Mouse (Mus musculus): ENCODE measurements at regions not wholly inside any gene's neighbourhood (a gene's known extent, or its start where the extent isn't known, plus 50 kb on each side); places are given as distances from the start of the nearest gene placed in this dataset.
A peak's percentile ranks its signal among the peaks of the same experiment; 100 is the strongest.

DNA sequence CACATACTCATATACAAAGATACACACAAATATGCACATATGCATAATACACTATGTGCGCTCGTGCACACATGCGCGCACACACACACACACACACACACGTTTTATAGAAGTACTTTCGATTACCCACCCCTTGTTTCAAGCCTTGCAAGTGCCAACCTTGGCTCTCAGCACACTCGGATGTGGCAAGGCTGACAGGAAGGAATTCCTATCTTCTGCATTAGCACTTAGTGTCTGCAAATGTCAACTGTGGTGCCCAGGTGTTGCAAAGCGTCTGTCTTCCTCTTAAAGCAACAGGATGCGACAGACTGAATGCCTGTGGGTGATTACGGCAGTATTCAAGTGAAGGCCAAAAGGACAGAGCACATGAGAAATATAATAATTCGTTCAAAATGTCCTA, 233.3 kb downstream of the Sox4 start:
- H3K9ac ChIP-seq (replicated peaks), result no peak overlapping the region
- no peaks in the 10 kb centered on the region for H3K9me3 ChIP-seq
- peaks cover 54% of the 10 kb centered on the region for H3K4me1 ChIP-seq (replicated peaks)
- no peaks in the 10 kb centered on the region for H3K36me3 ChIP-seq
- ATAC-seq (ENCODE audit: insufficient number of reproducible peaks, insufficient read depth, low FRiP score, low TSS enrichment, low read depth), result no peak
- H3K27me3 ChIP-seq, result no peaks in the 10 kb centered on the region
- no peak overlapping the region for H3K4me3 ChIP-seq (replicated peaks)
- 69% methylated on average over 11 of the region's 11 CpGs for WGBS
- H3K4me2 ChIP-seq, result no peak overlapping the region
- H3K27ac ChIP-seq, result no peak overlapping the region

DNA sequence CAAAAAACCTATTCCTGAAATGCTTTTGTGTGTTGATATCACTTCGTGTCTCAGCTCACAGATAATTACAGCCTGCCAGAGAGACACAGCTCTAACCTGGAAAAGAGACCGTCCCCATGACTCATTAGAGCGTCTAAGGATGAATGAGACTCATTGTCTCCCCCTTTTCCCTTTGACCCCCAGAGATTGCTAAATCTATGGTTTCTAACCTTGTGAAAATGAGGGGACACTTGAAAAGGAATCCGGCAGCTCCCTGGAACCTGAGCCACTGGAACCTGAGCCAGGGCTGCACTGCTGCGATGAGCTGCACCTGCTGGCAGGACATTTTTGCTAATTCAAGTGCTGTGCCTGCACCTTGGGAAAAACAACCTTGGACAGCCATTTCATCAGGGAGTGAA, 234.6 kb downstream of the Sox4 start:
- H3K4me2 ChIP-seq, result no peak overlapping the region
- no peak for ATAC-seq (ENCODE audit: insufficient number of reproducible peaks, insufficient read depth, low FRiP score, low TSS enrichment, low read depth)
- 42% methylated on average over 5 of the region's 5 CpGs for WGBS
- H3K36me3 ChIP-seq, result no peaks in the 10 kb centered on the region
- H3K27me3 ChIP-seq, result no peaks in the 10 kb centered on the region
- no peak overlapping the region for H3K4me3 ChIP-seq (replicated peaks)
- H3K9me3 ChIP-seq, result no peaks in the 10 kb centered on the region
- H3K27ac ChIP-seq, result no peak overlapping the region
- peaks cover 54% of the 10 kb centered on the region for H3K4me1 ChIP-seq (replicated peaks)
- no peak overlapping the region for H3K9ac ChIP-seq (replicated peaks)

DNA sequence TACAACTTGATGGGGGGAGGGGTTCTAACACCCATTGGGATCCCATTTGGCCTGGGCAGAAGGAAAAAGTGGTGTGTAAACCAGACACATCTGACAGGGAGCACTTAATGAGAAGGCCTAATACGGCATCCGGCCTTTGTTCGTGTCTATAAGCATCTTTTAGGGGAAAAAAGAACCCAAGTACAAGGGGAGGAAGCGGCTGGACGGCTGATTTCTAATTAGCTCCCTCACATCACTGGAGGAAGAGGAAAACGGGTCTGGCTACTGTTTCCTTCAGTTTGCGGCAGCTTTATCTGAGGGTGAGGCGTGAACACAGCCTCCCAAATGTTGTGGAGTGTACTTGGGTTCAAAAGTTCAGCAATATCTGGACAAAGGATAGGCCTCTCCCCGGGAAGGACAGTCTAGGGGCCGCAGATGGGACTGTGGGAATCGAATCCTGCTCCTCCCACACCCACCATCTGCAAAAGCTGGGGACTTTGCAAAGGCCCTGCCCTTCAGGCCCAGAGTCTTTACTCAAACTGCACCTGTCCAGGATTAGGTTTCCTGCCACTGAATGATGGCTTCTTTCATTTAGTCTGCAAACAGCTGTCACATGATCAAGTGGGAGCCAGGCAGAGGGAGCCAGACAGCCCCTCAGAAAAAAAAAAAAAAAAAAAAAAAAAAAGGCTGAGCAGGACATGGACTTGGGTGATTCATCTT, 235.2 kb downstream of the Sox4 start:
- Histone ChIP-seq H3K36me3 (no peaks in the 10 kb centered on the region), H3K4me1 (replicated peaks) (peaks cover 58% of the 10 kb centered on the region), H3K27ac (0 out of 2 replicates have a peak overlapping the region, but pooled peaks have one; percentile 31), H3K9me3 (no peaks in the 10 kb centered on the region), H3K9ac (replicated peaks) (no peak overlapping the region), H3K27me3 (no peaks in the 10 kb centered on the region), H3K4me2 (0 out of 2 replicates have a peak overlapping the region, but pooled peaks have one; percentile 7), H3K4me3 (replicated peaks) (no peak overlapping the region)
- 17% methylated on average over 11 of the region's 11 CpGs for WGBS
- ATAC-seq (ENCODE audit: insufficient number of reproducible peaks, insufficient read depth, low FRiP score, low TSS enrichment, low read depth), result peak; percentile 41; the same call in 1 of the 2 replicates

DNA sequence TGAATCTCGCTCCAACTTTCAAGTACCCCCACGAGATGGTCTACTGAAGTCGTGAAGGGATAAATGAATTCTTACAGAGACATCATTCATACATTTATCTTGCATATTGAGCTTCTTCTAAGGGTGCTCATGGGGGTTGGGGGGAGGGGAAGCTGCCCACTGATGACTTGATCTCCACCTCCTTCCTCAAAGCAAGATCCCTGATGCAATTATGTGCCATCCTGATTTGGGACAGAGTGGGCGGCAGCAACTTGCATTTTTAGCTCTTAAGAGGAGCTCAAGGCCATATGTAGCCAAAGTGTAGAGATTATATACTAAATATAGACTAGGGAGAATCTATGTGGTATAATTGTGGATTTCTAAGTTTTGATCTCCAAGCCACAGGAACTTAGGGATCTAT, 236.1 kb downstream of the Sox4 start:
- no peak overlapping the region for H3K27ac ChIP-seq
- H3K9me3 ChIP-seq, result no peaks in the 10 kb centered on the region

DNA sequence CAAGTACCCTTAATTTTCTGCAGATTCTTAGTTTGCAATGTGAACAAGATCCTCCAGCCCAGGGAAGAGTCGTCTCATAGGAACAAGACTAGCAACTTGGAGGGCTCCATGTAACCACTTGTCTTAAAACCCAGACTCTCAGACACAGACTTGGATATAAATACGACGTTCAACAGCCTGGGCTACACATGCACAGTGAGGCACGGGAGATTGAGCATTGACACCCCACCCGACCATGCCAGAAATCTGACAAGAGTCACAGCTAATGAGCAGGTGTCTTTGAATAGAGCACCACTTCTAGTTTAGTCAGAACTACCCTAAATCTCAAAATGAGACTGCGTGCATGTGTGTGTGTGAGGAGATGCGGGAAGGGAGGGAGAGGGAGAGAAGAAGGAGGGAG, 243.5 kb downstream of the Sox4 start:
- no peak overlapping the region for H3K4me2 ChIP-seq
- no peaks in the 10 kb centered on the region for H3K9me3 ChIP-seq
- ATAC-seq (ENCODE audit: insufficient number of reproducible peaks, insufficient read depth, low FRiP score, low TSS enrichment, low read depth), result no peak
- H3K27me3 ChIP-seq, result no peaks in the 10 kb centered on the region
- no peak overlapping the region for H3K27ac ChIP-seq
- H3K36me3 ChIP-seq, result peaks cover 7% of the 10 kb centered on the region; the same call in 1 of the 2 replicates
- peaks cover 15% of the 10 kb centered on the region for H3K4me1 ChIP-seq (replicated peaks)
- no peak overlapping the region for H3K9ac ChIP-seq (replicated peaks)
- 76% methylated on average over 7 of the region's 7 CpGs for WGBS
- H3K4me3 ChIP-seq (replicated peaks), result no peak overlapping the region

More for the DNA sequence above, 236.1 kb downstream of the Sox4 start:
- Histone ChIP-seq H3K4me1 (replicated peaks) (peaks cover 58% of the 10 kb centered on the region), H3K4me3 (replicated peaks) (no peak overlapping the region), H3K27me3 (no peaks in the 10 kb centered on the region), H3K36me3 (no peaks in the 10 kb centered on the region), H3K9ac (replicated peaks) (no peak overlapping the region), H3K4me2 (no peak overlapping the region)
- no peak for ATAC-seq (ENCODE audit: insufficient number of reproducible peaks, insufficient read depth, low FRiP score, low TSS enrichment, low read depth)
- WGBS, result 90% methylated on average over 4 of the region's 4 CpGs

DNA sequence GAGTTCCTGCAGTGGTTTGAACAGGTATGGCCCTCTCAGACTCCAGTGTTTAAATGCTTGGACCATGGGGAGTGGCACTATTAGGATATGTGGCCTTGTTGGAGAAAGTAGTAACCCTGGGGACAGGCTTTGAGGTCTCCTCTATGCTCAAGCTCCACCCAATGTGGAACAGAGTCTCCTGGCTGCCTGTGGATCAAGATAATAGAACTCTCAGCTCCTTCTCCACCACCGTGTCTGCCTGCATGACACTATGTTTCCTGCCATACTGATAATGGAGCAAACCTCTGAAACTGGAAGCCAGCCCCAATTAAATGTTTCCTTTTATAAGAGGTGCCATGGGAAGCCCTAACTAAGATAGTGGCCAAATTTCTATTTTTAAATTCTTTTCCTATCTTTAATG, 252.2 kb downstream of the Sox4 start:
- Histone ChIP-seq H3K4me2 (no peak overlapping the region), H3K9me3 (no peaks in the 10 kb centered on the region), H3K4me1 (replicated peaks) (peaks cover 31% of the 10 kb centered on the region), H3K4me3 (replicated peaks) (no peak overlapping the region), H3K27ac (no peak overlapping the region), H3K36me3 (peaks cover 10% of the 10 kb centered on the region; the same call in 1 of the 2 replicates), H3K9ac (replicated peaks) (no peak overlapping the region), H3K27me3 (no peaks in the 10 kb centered on the region)
- ATAC-seq (ENCODE audit: insufficient number of reproducible peaks, insufficient read depth, low FRiP score, low TSS enrichment, low read depth), result no peak
- WGBS, result 64% methylated on average over 1 of the region's 1 CpGs

DNA sequence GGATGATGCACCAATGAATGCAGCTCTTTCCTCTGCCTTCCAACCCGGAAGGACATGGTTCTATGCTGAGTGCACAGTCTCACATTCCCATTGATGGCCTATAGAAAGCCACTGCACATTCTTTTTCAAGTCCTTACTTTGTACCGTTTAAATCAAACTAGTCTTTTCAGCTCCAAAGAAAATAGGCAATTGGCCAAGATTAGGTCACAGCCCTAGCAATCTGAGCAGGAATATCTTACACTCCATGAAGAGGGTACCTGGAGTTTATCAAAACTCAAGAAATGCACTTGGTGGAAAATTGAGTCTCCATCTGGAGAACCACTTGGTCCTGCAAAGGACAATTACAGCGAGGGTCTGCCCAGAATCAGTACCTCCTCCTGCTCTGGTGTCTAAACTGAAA, 253.4 kb downstream of the Sox4 start:
- H3K4me1 ChIP-seq (replicated peaks), result peaks cover 43% of the 10 kb centered on the region

DNA sequence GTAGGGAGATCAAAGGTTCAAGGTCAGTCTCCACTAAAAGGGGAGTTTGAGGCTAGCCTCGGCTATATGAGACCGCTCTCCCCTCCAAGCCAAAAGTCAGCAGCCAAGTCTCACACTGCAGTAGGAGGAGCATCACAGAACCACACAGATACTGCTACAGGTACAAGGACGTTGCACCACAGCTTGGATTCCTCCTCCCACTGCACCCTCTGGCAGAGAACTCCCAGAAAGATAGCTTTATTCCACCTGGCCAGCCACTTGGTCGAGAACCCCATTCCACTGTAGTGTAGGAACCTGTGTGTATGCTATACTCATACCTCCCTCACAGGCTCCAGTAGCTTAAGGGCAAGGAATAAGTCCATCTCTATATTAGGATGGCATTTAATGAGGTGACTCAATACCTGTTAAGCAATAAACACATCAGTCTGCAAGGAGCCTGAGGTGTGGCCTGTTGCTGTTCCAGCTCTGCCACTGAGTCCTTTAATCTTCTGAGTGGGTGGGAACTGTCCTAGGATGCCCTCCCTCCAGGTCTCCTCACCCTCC, 254.0 kb downstream of the Sox4 start:
- 79% methylated on average over 4 of the region's 4 CpGs for WGBS
- no peaks in the 10 kb centered on the region for H3K9me3 ChIP-seq
- H3K36me3 ChIP-seq, result no peaks in the 10 kb centered on the region; the same call in 1 of the 2 replicates
- no peak overlapping the region for H3K27ac ChIP-seq
- peaks cover 43% of the 10 kb centered on the region for H3K4me1 ChIP-seq (replicated peaks)
- H3K27me3 ChIP-seq, result no peaks in the 10 kb centered on the region
- no peak overlapping the region for H3K9ac ChIP-seq (replicated peaks)
- no peak overlapping the region for H3K4me2 ChIP-seq
- no peak for ATAC-seq (ENCODE audit: insufficient number of reproducible peaks, insufficient read depth, low FRiP score, low TSS enrichment, low read depth)
- H3K4me3 ChIP-seq (replicated peaks), result no peak overlapping the region

More for the DNA sequence above, 253.4 kb downstream of the Sox4 start:
- H3K36me3 ChIP-seq, result peaks cover 4% of the 10 kb centered on the region; the same call in 1 of the 2 replicates
- H3K27ac ChIP-seq, result no peak overlapping the region
- no peaks in the 10 kb centered on the region for H3K9me3 ChIP-seq
- no peak for ATAC-seq (ENCODE audit: insufficient number of reproducible peaks, insufficient read depth, low FRiP score, low TSS enrichment, low read depth)
- no peak overlapping the region for H3K4me3 ChIP-seq (replicated peaks)
- WGBS, result 59% methylated on average over 3 of the region's 3 CpGs
- H3K27me3 ChIP-seq, result no peaks in the 10 kb centered on the region
- no peak overlapping the region for H3K4me2 ChIP-seq
- no peak overlapping the region for H3K9ac ChIP-seq (replicated peaks)

DNA sequence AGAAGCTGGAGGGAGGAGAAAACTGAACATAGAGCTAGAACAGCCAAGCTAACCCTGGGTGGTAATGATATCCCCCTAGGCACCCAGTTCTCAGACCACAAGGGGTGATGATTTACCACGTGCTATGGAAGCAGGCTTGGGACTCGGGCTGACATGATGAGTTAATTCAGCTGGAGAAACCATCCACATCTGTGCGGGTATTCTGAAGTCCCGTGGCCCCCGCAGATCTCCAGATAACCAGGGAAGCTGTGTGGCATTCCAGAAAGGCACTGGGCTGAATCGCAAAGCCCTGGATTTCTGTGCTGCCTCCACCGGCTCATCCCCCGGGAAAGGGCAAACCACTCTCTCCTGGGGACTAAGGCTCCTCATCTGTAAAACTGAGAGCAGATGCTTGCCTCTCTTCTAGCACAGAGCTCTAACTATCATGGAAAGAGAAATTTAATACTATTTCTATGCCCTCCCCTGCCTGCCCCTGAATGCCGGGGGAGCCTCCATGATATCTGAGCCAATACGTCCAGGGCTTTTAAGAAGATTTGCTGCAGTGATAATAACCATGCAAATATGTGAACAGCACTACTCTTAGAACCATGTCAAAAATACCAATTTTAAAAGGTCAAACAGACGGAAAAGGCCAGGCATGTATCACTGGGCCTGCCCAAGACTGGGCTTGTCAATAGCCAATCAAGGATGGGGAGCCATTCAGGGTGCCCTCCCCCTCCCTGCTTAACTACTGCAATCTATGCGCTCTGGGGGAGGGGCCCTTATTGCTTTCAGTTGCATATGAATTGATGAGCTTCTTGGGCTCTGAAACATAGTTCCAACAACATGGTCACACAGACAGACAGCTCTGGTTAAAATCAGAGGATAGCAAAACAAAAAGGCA, 255.5 kb downstream of the Sox4 start:
- 25% methylated on average over 12 of the region's 12 CpGs for WGBS
- no peak overlapping the region for H3K9ac ChIP-seq (replicated peaks)
- no peaks in the 10 kb centered on the region for H3K27me3 ChIP-seq
- H3K27ac ChIP-seq, result peak overlapping the region; percentile 75
- H3K4me2 ChIP-seq, result peak overlapping the region; percentile 2; the same call in 1 of the 2 replicates
- H3K9me3 ChIP-seq, result no peaks in the 10 kb centered on the region
- H3K4me3 ChIP-seq (replicated peaks), result no peak overlapping the region
- H3K36me3 ChIP-seq, result no peaks in the 10 kb centered on the region
- H3K4me1 ChIP-seq (replicated peaks), result peaks cover 50% of the 10 kb centered on the region
- 0 out of 2 replicates have a peak, but pooled peaks have one; percentile 21 for ATAC-seq (ENCODE audit: insufficient number of reproducible peaks, insufficient read depth, low FRiP score, low TSS enrichment, low read depth)

DNA sequence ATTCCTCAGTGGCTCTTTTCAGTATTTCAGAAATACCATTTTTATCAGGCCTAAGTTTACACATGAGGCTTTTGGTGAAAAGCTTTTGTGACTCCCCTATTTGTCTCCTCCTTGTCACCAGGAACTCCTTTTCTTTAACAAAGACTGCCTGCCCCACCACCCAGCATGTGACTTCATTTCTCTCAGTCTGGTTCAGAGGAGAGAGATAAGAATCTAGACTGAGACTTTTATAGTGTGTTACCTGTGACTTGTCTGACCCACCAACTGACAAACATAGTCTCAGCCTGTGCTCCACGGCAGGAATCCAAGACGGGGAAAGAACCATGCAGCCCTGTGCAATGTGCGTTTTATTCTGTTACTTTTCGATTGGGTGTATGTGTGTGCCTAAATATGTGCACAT, 260.4 kb downstream of the Sox4 start:
- WGBS, result 46% methylated on average over 4 of the region's 4 CpGs
- no peaks in the 10 kb centered on the region for H3K27me3 ChIP-seq
- H3K9me3 ChIP-seq, result no peaks in the 10 kb centered on the region
- no peaks in the 10 kb centered on the region for H3K36me3 ChIP-seq
- H3K4me3 ChIP-seq (replicated peaks), result no peak overlapping the region
- no peak overlapping the region for H3K4me2 ChIP-seq
- ATAC-seq (ENCODE audit: insufficient number of reproducible peaks, insufficient read depth, low FRiP score, low TSS enrichment, low read depth), result no peak
- peaks cover 81% of the 10 kb centered on the region for H3K4me1 ChIP-seq (replicated peaks)
- H3K9ac ChIP-seq (replicated peaks), result no peak overlapping the region
- peak overlapping the region; percentile 60 for H3K27ac ChIP-seq

DNA sequence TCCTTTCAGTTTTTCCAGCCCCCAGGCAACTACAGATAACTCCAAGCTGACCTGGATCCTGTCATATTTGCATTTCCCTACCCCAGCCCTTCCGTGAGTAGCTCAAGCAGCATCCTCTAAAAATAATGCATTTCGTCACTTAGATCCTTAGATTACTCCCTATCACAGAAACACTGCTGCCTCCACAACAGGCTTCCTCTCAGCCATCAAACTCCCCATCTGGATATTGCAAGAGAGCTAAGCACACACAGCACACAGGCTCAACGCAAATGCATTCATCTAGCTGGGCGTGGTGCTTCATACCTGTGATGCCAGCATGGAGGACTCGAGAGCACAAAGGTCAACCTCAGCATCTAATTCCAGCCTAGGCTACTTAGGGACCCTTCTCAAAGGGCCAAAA, 260.9 kb downstream of the Sox4 start:
- Histone ChIP-seq H3K36me3 (0 out of 2 replicates have a peak, but pooled peaks cover under 1% of the 10 kb centered on the region), H3K4me2 (no peak overlapping the region), H3K9me3 (no peaks in the 10 kb centered on the region), H3K4me1 (replicated peaks) (peaks cover 81% of the 10 kb centered on the region), H3K27me3 (no peaks in the 10 kb centered on the region), H3K27ac (peak overlapping the region; percentile 60), H3K4me3 (replicated peaks) (no peak overlapping the region), H3K9ac (replicated peaks) (no peak overlapping the region)
- no peak for ATAC-seq (ENCODE audit: insufficient number of reproducible peaks, insufficient read depth, low FRiP score, low TSS enrichment, low read depth)
- WGBS, result 54% methylated on average over 5 of the region's 5 CpGs

Measured in limb, embryonic 12.5 days (tissue).